Mouse (Mus musculus): ENCODE data around the gene Isl1. TPM values are rescaled to one million over a fixed set of nuclear protein-coding genes. Genes with fewer than 3 reads are reported as not detected.

Gene Isl1
- polyA plus RNA-seq, 1 experiment, result 7.7 TPM

DNA sequence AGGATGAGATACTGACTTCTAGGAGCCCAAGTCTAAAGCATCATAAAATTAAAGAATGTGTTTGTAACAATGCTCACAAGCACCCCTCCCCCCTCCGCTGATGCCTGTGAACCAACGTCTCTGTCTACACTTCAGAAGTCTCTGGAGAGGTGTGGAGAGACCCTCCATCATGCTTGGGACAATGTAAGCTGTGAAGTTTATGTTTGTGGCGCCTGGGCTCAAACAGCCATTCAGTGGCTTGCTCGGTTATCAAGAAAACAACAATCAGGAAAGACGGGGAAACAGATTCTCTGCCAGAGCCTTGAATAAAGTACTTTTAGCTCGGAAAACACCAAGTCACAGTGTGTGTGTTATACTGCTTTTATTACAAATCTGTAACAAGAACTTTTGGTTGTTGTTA, 14.8 kb downstream of the Isl1 start:
- no peak for DNase-seq (ENCODE audit: low spot score)

DNA sequence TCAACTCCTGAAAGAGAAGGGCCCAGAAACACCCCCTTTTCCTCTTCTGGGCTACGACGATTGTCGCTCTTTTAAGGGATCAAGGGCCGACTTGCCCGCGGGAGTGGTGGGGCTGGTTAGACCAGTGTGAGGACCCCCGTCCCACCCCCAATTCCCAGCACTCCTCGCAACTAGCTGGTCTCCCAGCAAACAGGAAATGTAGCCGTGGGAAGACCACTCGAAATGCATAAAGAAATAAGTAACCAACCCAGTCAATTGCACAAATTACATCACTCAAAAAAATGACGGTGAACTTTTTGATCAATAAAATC, 15.4 kb downstream of the Isl1 start:
- no peak for DNase-seq (ENCODE audit: low spot score)

DNA sequence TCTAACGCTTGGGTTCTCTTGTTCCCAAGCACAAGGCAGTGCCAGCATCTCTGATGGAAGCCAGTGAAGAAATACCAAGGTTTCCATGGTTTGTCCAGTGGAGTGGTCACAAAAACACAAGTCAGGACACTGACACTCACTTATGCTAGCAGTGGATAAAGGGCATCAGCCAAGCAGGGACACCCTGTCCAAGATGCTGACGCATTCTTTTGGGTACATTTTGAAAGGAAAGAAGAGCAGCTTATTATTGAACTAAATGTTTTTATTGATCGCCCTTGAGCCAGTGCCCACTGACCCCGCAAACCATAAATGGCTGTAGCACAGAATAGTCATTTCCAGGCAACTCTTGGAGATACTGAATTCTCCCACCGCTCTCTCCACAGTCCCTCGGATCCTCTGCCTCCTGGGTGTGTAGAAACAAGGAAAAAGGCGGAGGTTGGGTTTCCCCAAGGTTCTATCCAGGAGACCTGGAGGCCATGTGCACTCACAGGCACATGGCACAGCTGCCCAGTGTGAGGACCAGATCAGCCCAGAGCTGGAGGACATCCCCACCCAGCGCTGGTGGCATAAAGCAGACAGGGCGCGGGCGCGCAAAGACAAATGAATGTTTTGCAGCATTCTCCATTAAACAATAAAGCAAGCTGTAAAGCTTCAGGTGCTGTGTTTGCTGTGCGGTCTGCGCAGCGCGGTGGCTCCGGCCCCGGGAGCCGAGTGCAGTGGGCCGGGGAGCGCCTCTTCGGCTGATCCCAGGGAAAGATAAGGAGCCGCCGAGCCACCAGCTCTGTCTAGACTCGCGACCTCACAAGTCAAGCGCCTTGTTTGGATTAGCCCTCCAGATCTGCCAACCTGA, 16.0 kb downstream of the Isl1 start:
- no peak for DNase-seq (ENCODE audit: low spot score)

DNA sequence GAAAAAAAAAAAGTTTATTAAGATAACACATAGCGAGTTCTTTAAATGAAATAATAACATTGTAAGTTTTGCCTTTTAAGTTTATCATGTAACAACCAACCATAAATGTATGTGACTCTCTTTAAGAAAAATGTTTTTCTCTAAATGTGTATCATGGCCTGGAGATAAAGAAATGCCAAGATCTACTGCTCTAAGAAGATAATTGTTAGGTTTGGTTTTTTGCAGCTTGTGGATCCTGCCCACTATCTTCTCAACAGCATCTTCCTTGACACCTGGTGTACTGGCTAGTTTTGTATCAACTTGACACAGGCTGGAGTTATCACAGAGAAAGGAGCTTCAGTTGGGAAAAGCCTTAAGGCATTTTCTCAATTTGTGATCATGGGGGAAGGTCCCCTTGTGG, 19.8 kb downstream of the Isl1 start:
- no peak for DNase-seq (ENCODE audit: low spot score)

DNA sequence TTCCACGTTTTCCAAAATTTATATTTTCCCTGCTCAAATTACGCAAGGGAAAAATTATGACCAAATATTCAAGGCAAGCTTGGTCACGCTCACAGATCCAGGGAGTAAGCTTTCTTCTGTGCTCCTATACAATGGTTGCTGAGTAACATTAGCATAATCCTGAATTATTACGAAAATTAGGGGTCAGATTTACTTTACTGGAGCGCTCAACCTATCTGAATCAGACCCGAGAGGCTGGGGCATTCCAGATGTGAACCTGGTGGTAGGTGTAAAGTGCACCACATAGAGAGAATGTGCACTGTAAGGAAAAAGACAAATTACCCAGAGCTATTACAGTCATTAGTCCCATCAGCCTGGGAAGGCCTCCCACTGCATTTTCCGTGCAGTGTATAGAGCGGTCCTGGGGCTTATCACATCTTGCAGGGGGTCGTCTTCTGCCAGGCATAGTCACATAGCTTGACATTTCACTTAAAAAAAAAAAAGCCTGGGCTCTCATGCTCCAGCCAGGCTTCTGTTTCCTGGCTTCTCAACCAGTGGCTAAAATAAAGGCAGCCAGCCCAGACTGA, 30.2 kb downstream of the Isl1 start:
- no peak for DNase-seq (ENCODE audit: low spot score)

Measured in urinary bladder, adult 2 months (tissue).